Mouse (Mus musculus) CH12.LX (cell line): Measurements from ENCODE around the gene Ush2a. TPM values are rescaled to one million over a fixed set of nuclear protein-coding genes. Genes with fewer than 3 reads are reported as not detected.
A peak's percentile ranks its signal among the peaks of the same experiment; 100 is the strongest.

Experiments
- DNase-seq: peaks from one replicate; pipeline ENCODE4 v3.0.0-alpha.2; 2013; ENCODE audit errors: extremely low read depth
- H3K27ac ChIP-seq: 2 replicates; pipeline ENCODE4 v1.5.1; 2012; ENCODE audit warnings: low read depth, mild to moderate bottlenecking, control low read depth, moderate library complexity; ENCODE audit not compliant: insufficient read depth
- H3K27me3 ChIP-seq: replicated peaks from 2 replicates; pipeline ENCODE3; 2012; ENCODE audit warnings: inconsistent platforms
- H3K36me3 ChIP-seq, 2 experiments: replicated peaks in 1 of 2; 2 replicates each; pipeline versions ENCODE3 to v1.6.1; 2012; ENCODE audit warnings: inconsistent platforms in 1 of 2, low read length in 1 of 2, mild to moderate bottlenecking in 1 of 2, mixed read lengths in 1 of 2, moderate library complexity in 1 of 2; ENCODE audit not compliant: control insufficient read depth in 1 of 2, insufficient read depth in 1 of 2
- H3K4me1 ChIP-seq, 2 experiments: 2 replicates each; pipeline ENCODE4 v1.6.1; 2012; ENCODE audit warnings: inconsistent platforms in 1 of 2, moderate library complexity in 1 of 2; ENCODE audit not compliant: insufficient read depth in 2 of 2, control insufficient read depth in 1 of 2
- H3K4me2 ChIP-seq: 2 replicates; pipeline ENCODE4 v1.6.1; 2012; ENCODE audit warnings: low read depth, mild to moderate bottlenecking, control low read depth; ENCODE audit not compliant: poor library complexity, insufficient read depth, severe bottlenecking
- H3K4me3 ChIP-seq, 3 experiments: fragments of 150-350 bp in 1 of 3; sonication (generic) in 1 of 3; replicated peaks in 1 of 3; 2 replicates each; pipeline versions ENCODE3 to v1.5.1; 2011 to 2012; ENCODE audit warnings: low read depth in 2 of 3, low read length in 2 of 3, mild to moderate bottlenecking in 2 of 3, moderate library complexity in 2 of 3, control low read depth in 1 of 3, improper control_type of control experiment in 1 of 3, inconsistent platforms in 1 of 3, mixed read lengths in 1 of 3; ENCODE audit not compliant: poor library complexity in 1 of 3
- H3K79me2 ChIP-seq: replicated peaks from 2 replicates; pipeline ENCODE4 v1.6.1; 2012; ENCODE audit warnings: mild to moderate bottlenecking, moderate library complexity; ENCODE audit not compliant: control insufficient read depth, poor library complexity, insufficient read depth, severe bottlenecking; ENCODE audit errors: extremely low read depth
- H3K9ac ChIP-seq: 2 replicates; pipeline ENCODE4 v1.6.1; 2012; ENCODE audit warnings: low read depth, mild to moderate bottlenecking, control low read depth, moderate library complexity; ENCODE audit not compliant: insufficient read depth
- H3K9me3 ChIP-seq: replicated peaks from 2 replicates; pipeline ENCODE3; 2012; ENCODE audit warnings: low read length, inconsistent platforms, mixed read lengths
- BHLHE40 ChIP-seq: IDR thresholded peaks from 2 replicates; pipeline ENCODE4 v1.6.1; 2011; ENCODE audit warnings: mild to moderate bottlenecking, low read depth, low read length, improper control_type of control experiment
- CHD1 ChIP-seq: IDR thresholded peaks from 2 replicates; pipeline ENCODE4 v1.6.1; 2012; ENCODE audit warnings: low read depth, low read length, improper control_type of control experiment, inconsistent platforms
- CHD2 ChIP-seq: IDR thresholded peaks from 2 replicates; pipeline ENCODE4 v1.6.1; 2011; ENCODE audit warnings: low read length, improper control_type of control experiment
- CTCF ChIP-seq, 2 experiments: IDR thresholded peaks in 1 of 2; conservative IDR thresholded peaks in 1 of 2; 2 replicates each; pipeline ENCODE4 v1.5.1; 2011 to 2012; ENCODE audit warnings: low read depth in 2 of 2, low read length in 2 of 2, improper control_type of control experiment in 1 of 2, inconsistent platforms in 1 of 2, mild to moderate bottlenecking in 1 of 2, moderate library complexity in 1 of 2
- E2F4 ChIP-seq: IDR thresholded peaks from 2 replicates; pipeline ENCODE4 v1.6.1; 2011; ENCODE audit warnings: low read depth, low read length, improper control_type of control experiment; ENCODE audit not compliant: insufficient replicate concordance
- ELF1 ChIP-seq: IDR thresholded peaks from 2 replicates; pipeline ENCODE4 v1.6.1; 2014; ENCODE audit warnings: low read depth, mild to moderate bottlenecking, inconsistent platforms, low read length, improper control_type of control experiment
- EP300 ChIP-seq: IDR thresholded peaks from 2 replicates; pipeline ENCODE4 v1.6.1; 2011; ENCODE audit warnings: low read length, improper control_type of control experiment
- ETS1 ChIP-seq: conservative IDR thresholded peaks from 2 replicates; pipeline ENCODE4 v1.6.1; 2012; ENCODE audit warnings: low read depth, mild to moderate bottlenecking, inconsistent platforms, low read length, improper control_type of control experiment, moderate library complexity
- GABPA ChIP-seq: IDR thresholded peaks from 2 replicates; pipeline ENCODE4 v1.6.1; 2012; ENCODE audit warnings: low read depth, low read length, improper control_type of control experiment, inconsistent platforms; ENCODE audit not compliant: insufficient replicate concordance
- HCFC1 ChIP-seq: IDR thresholded peaks from 2 replicates; pipeline ENCODE4 v1.6.1; 2012; ENCODE audit warnings: low read depth, mild to moderate bottlenecking, inconsistent platforms, low read length, improper control_type of control experiment
- IRF4 ChIP-seq: IDR thresholded peaks from 2 replicates; pipeline ENCODE4 v1.6.1; 2014; ENCODE audit warnings: low read depth, mild to moderate bottlenecking, inconsistent platforms, low read length, improper control_type of control experiment
- JUN ChIP-seq: IDR thresholded peaks from 2 replicates; pipeline ENCODE4 v1.6.1; 2011; ENCODE audit warnings: low read depth, mild to moderate bottlenecking, low read length, improper control_type of control experiment, moderate library complexity; ENCODE audit not compliant: insufficient read depth
- JUND ChIP-seq: conservative IDR thresholded peaks from 2 replicates; pipeline ENCODE4 v1.6.1; 2011; ENCODE audit warnings: low read depth, low read length, improper control_type of control experiment
- KAT2A ChIP-seq: IDR thresholded peaks from 2 replicates; pipeline ENCODE4 v1.6.1; 2012; ENCODE audit warnings: low read length, improper control_type of control experiment, inconsistent platforms; ENCODE audit not compliant: insufficient replicate concordance
- MAFK ChIP-seq: IDR thresholded peaks from 2 replicates; pipeline ENCODE4 v1.6.1; 2011; ENCODE audit warnings: low read length, improper control_type of control experiment; ENCODE audit not compliant: insufficient replicate concordance
- MAX ChIP-seq: IDR thresholded peaks from 2 replicates; pipeline ENCODE4 v1.6.1; 2011; ENCODE audit warnings: low read length, improper control_type of control experiment
- MAZ ChIP-seq: IDR thresholded peaks from 2 replicates; pipeline ENCODE4 v1.6.1; 2012; ENCODE audit warnings: low read depth, mild to moderate bottlenecking, inconsistent platforms, low read length, improper control_type of control experiment, moderate library complexity
- MEF2A ChIP-seq: IDR thresholded peaks from 2 replicates; pipeline ENCODE4 v1.6.1; 2014; ENCODE audit warnings: low read depth, mild to moderate bottlenecking, inconsistent platforms, low read length, improper control_type of control experiment, borderline replicate concordance
- MXI1 ChIP-seq: IDR thresholded peaks from 2 replicates; pipeline ENCODE4 v1.6.1; 2011; ENCODE audit warnings: mild to moderate bottlenecking, low read depth, low read length, improper control_type of control experiment
- MYC ChIP-seq: IDR thresholded peaks from 2 replicates; pipeline ENCODE4 v1.6.1; 2011; ENCODE audit warnings: low read depth, mild to moderate bottlenecking, improper control_type of control experiment, low read length
- NELFE ChIP-seq: IDR thresholded peaks from 2 replicates; pipeline ENCODE4 v1.6.1; 2011; ENCODE audit warnings: low read depth, low read length, improper control_type of control experiment
- NRF1 ChIP-seq: IDR thresholded peaks from 2 replicates; pipeline ENCODE4 v1.6.1; 2014; ENCODE audit warnings: low read depth, mild to moderate bottlenecking, inconsistent platforms, low read length, improper control_type of control experiment, moderate library complexity
- PAX5 ChIP-seq: IDR thresholded peaks from 2 replicates; pipeline ENCODE4 v1.6.1; 2012; ENCODE audit warnings: low read length, inconsistent platforms, mixed read lengths
- POLR2A ChIP-seq: IDR thresholded peaks from 2 replicates; pipeline ENCODE4 v1.6.1; 2011; ENCODE audit warnings: low read depth, mild to moderate bottlenecking, improper control_type of control experiment, low read length
- POLR2AphosphoS2 ChIP-seq: IDR thresholded peaks from 2 replicates; pipeline ENCODE4 v1.6.1; 2011; ENCODE audit warnings: low read depth, low read length, improper control_type of control experiment
- RAD21 ChIP-seq: IDR thresholded peaks from 2 replicates; pipeline ENCODE4 v1.6.1; 2011; ENCODE audit warnings: low read depth, mild to moderate bottlenecking, low read length, improper control_type of control experiment, moderate library complexity
- RCOR1 ChIP-seq: conservative IDR thresholded peaks from 2 replicates; pipeline ENCODE4 v1.6.1; 2012; ENCODE audit warnings: low read depth, mild to moderate bottlenecking, inconsistent platforms, low read length, improper control_type of control experiment
- SIN3A ChIP-seq: IDR thresholded peaks from 2 replicates; pipeline ENCODE4 v1.6.1; 2012; ENCODE audit warnings: low read length, improper control_type of control experiment, inconsistent platforms
- SMC3 ChIP-seq: IDR thresholded peaks from 2 replicates; pipeline ENCODE4 v1.6.1; 2011; ENCODE audit warnings: low read depth, low read length, improper control_type of control experiment
- TBP ChIP-seq: conservative IDR thresholded peaks from 2 replicates; pipeline ENCODE4 v1.6.1; 2011; ENCODE audit warnings: low read depth, low read length, improper control_type of control experiment
- TCF12 ChIP-seq: IDR thresholded peaks from 2 replicates; pipeline ENCODE4 v1.6.1; 2014; ENCODE audit warnings: low read depth, mild to moderate bottlenecking, inconsistent platforms, low read length, improper control_type of control experiment
- UBTF ChIP-seq: IDR thresholded peaks from 2 replicates; pipeline ENCODE4 v1.6.1; 2012; ENCODE audit warnings: low read depth, mild to moderate bottlenecking, inconsistent platforms, low read length, improper control_type of control experiment, moderate library complexity
- USF1 ChIP-seq: IDR thresholded peaks from 2 replicates; pipeline ENCODE4 v1.6.1; 2014; ENCODE audit warnings: low read depth, mild to moderate bottlenecking, inconsistent platforms, low read length, improper control_type of control experiment
- USF2 ChIP-seq: conservative IDR thresholded peaks from 2 replicates; pipeline ENCODE4 v1.6.1; 2011; ENCODE audit warnings: low read depth, low read length, improper control_type of control experiment
- ZC3H11A ChIP-seq: IDR thresholded peaks from 2 replicates; pipeline ENCODE4 v1.6.1; 2012; ENCODE audit warnings: low read depth, mild to moderate bottlenecking, inconsistent platforms, low read length, improper control_type of control experiment
- ZKSCAN1 ChIP-seq: IDR thresholded peaks from 2 replicates; pipeline ENCODE4 v1.6.1; 2012; ENCODE audit warnings: low read depth, inconsistent platforms, low read length, improper control_type of control experiment, borderline replicate concordance
- ZMIZ1 ChIP-seq: IDR thresholded peaks from 2 replicates; pipeline ENCODE4 v1.6.1; 2012; ENCODE audit warnings: low read depth, mild to moderate bottlenecking, inconsistent platforms, low read length, improper control_type of control experiment
- ZNF384 ChIP-seq: IDR thresholded peaks from 2 replicates; pipeline ENCODE4 v1.6.1; 2012; ENCODE audit warnings: low read depth, low read length, improper control_type of control experiment, inconsistent platforms
- dilution Hi-C: fragments of 300-500 bp; cut with MboI; formaldehyde crosslinking; loops from 2 replicates; pipeline ENCODE4 v1.14.3; 2020; ENCODE audit warnings: low sequenced_read_pairs; ENCODE audit not compliant: extremely low pct_unique_long_range_greater_than_20kb, extremely low pct_ligation_motif_present
- in situ Hi-C: fragments of 300-500 bp; cut with MboI; formaldehyde crosslinking; loops from 3 replicates; pipeline ENCODE4 v1.14.3; 2019; ENCODE audit warnings: low sequenced_read_pairs, low pct_ligation_motif_present, low pct_unique_long_range_greater_than_20kb, mixed read lengths
- polyA plus RNA-seq: library from polyadenylated mRNA; unstranded; fragments of >175 nt; gene quantifications from 2 replicates; pipeline ENCODE4 v1.2.1, GENCODE M21; 2012; ENCODE audit warnings: low read depth; ENCODE audit not compliant: insufficient read length
- total RNA-seq, 2 experiments: library from RNA; depleted of rRNA; stranded (reverse); fragments of 300-350 nt in 1 of 2; fragments of >200 nt in 1 of 2; gene quantifications; 2 replicates each; pipeline ENCODE4 v1.2.3; 2012 to 2014

The Ush2a gene
- total and polyA plus RNA-seq, 3 experiments: not detected

DNA sequence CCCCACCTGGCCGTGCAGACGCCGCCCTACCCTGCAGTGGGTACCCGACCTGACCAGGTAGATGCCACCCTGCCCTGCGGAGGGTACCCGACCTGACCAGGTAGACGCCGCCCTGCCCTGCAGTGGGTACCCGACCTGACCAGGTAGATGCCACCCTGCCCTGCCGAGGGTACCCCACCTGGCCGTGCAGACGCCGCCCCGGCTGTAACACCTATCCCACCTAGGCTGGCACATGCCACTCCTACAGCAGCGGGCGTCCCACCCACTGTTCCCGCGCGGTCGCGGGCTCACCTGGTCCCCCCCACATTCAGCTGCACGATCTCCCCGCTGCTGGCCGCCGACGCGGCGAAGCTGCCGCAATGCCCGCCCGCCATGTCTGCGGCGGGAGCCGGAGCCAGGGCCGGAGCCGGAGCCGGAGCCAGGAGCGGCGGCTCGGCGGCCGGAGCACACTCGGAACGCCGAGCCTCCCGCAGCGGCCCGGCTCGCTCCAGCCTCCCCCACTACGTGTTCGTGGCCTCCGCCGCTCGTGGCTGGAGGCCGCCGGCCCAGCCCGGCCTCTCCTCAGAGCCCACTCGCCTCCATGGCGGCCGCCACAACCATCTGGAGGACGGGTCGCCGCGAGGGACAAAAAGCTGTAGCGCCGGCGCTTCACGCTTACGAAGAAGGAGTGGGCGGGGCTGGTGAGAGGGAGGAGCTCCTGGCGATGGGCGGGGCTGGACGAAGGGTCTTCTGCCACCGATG lies 745.6 kb downstream of the Ush2a start, which contains the start of gene Kctd3:
TSS of gene Kctd3 (minus strand) at position 603 of the 741 bp plus-strand sequence.
- H3K36me3 ChIP-seq: peaks cover 6 to 24% of the 10 kb centered on the region in 2 experiments
- peak within 1 kb of the TSS; percentile 82 for H3K4me2 ChIP-seq
- H3K4me3 ChIP-seq: peak within 1 kb of the TSS; percentile 83 to 99 (median 93)
- peak within 1 kb of the TSS; percentile 84 for H3K9ac ChIP-seq
- TF ChIP-seq E2F4 (no peak), NRF1 (peak; percentile 68), KAT2A (peak; percentile 65; the same call in 1 of the 2 replicates), ZNF384 (no peak), JUN (no peak), POLR2AphosphoS2 (peak; percentile 48; the same call in 1 of the 2 replicates), MXI1 (peak; percentile 70; the same call in 1 of the 2 replicates), MAZ (0 out of 2 replicates have a peak, but pooled peaks have one; percentile 59), CHD1 (no peak), USF1 (no peak), MAX (no peak; the same call in 1 of the 2 replicates), CHD2 (no peak), ELF1 (peak; percentile 23; the same call in 1 of the 2 replicates), RAD21 (no peak), TBP (peak; percentile 86), MYC (no peak), IRF4 (no peak), MAFK (no peak), GABPA (no peak), EP300 (no peak), BHLHE40 (no peak), CTCF (conservative IDR thresholded peaks at IDR 0.05 in 1 of 2, IDR thresholded peaks at IDR 0.05 in 1 of 2; ENCODE audit: low read depth in 2 of 2, low read length in 2 of 2) (no peak), ZMIZ1 (peak; percentile 90), MEF2A (no peak), SMC3 (no peak), ZKSCAN1 (no peak), ZC3H11A (no peak), NELFE (peak; percentile 76), ETS1 (no peak), POLR2A (peak; percentile 90), PAX5 (no peak), TCF12 (peak; percentile 86), USF2 (no peak), RCOR1 (no peak), SIN3A (peak; percentile 69; the same call in 1 of the 2 replicates), JUND (no peak), HCFC1 (peak; percentile 84), UBTF (0 out of 2 replicates have a peak, but pooled peaks have one; percentile 27)
- DNase-seq: peak; percentile 91
- H3K9me3 ChIP-seq: no peaks in the 10 kb centered on the region
- peaks cover 7 to 37% of the 10 kb centered on the region in 2 experiments for H3K4me1 ChIP-seq
- no peaks in the 10 kb centered on the region for H3K27me3 ChIP-seq
- peaks cover 10% of the 10 kb centered on the region; the same call in 1 of the 2 replicates for H3K79me2 ChIP-seq
- in situ Hi-C loops (no loop called here), dilution Hi-C loops (no loop called here)
- H3K27ac ChIP-seq: no peak within 1 kb of the TSS
